Mouse (Mus musculus) heart, postnatal 36 days (tissue): ENCODE measurements around the gene Klk10. TPM values are rescaled to one million over a fixed set of nuclear protein-coding genes. Genes with fewer than 3 reads are reported as not detected.

Source experiments
- DNase-seq, 2 experiments: peaks; one replicate each; pipeline ENCODE4 v3.0.0; 2021 to 2022
- intact Hi-C: fragments of 180-260 bp; cut with DNase I; formaldehyde crosslinking; loops from one replicate; pipeline ENCODE4 v1.15.1; 2025
- total RNA-seq, 2 experiments: library from RNA; stranded (reverse); gene quantifications; 2 replicates each; pipeline ENCODE4 v1.2.3; 2021

Klk10 gene
- under 1 TPM; 0.19 to 0.36 TPM for total RNA-seq

GRCm38 (mm10) chr7:43780746-43781145, at the start of gene Klk10:
Gene Klk10 (plus strand): TSS chr7:43781035.
- intact Hi-C loops = loop anchor here (5.0 kb wide), 1 partner anchor 112 kb away; no protein-coding TSS in a partner anchor
- DNase-seq = no peak

- intact Hi-C loops = loop anchor here (5.0 kb wide), 1 partner anchor 65 kb away; no protein-coding TSS in a partner anchor
- DNase-seq = peak; percentile 43 to 44
Observed at GRCm38 (mm10) chr7:43747788-43748187, 33.0 kb upstream of the Klk10 start.

GRCm38 (mm10) chr7:43752806-43753205, 28.0 kb upstream of the Klk10 start:
- intact Hi-C loops = no loop called here
- DNase-seq = no peak

- DNase-seq = no peak
- intact Hi-C loops = no loop called here
Observed at GRCm38 (mm10) chr7:43766484-43766883, 14.4 kb upstream of the Klk10 start.

- intact Hi-C loops = no loop called here
- DNase-seq = no peak
Observed at GRCm38 (mm10) chr7:43768597-43768996, 12.2 kb upstream of the Klk10 start, which contains the start of gene Klk12. Gene Klk12 (plus strand): TSS chr7:43768897.

- intact Hi-C loops = no loop called here
- DNase-seq = no peak
Observed at GRCm38 (mm10) chr7:43769636-43770035, 11.2 kb upstream of the Klk10 start.

- intact Hi-C loops = no loop called here
- no peak for DNase-seq
Observed at GRCm38 (mm10) chr7:43770701-43771100, 10.1 kb upstream of the Klk10 start.

GRCm38 (mm10) chr7:43771916-43772315, 8.9 kb upstream of the Klk10 start:
- no peak for DNase-seq
- intact Hi-C loops = no loop called here

- DNase-seq = no peak
- intact Hi-C loops = no loop called here
Observed at GRCm38 (mm10) chr7:43772901-43773300, 7.9 kb upstream of the Klk10 start.

GRCm38 (mm10) chr7:43774364-43774763, 6.5 kb upstream of the Klk10 start, which contains the start of gene Klk11:
Gene Klk11 (plus strand): TSS chr7:43774604.
- intact Hi-C loops = no loop called here
- DNase-seq = no peak

- intact Hi-C loops = no loop called here
- no peak for DNase-seq
Observed at GRCm38 (mm10) chr7:43774802-43775201, 6.0 kb upstream of the Klk10 start.

- no peak for DNase-seq
- intact Hi-C loops = no loop called here
Observed at GRCm38 (mm10) chr7:43775311-43776057, 5.4 kb upstream of the Klk10 start.

GRCm38 (mm10) chr7:43776506-43776905, 4.3 kb upstream of the Klk10 start:
- DNase-seq = no peak
- intact Hi-C loops = no loop called here

- intact Hi-C loops = no loop called here
- no peak for DNase-seq
Observed at GRCm38 (mm10) chr7:43777423-43777822, 3.4 kb upstream of the Klk10 start.

- intact Hi-C loops = no loop called here
- DNase-seq = no peak
Observed at GRCm38 (mm10) chr7:43778176-43778970, 2.5 kb upstream of the Klk10 start.

- intact Hi-C loops = loop anchor here (5.0 kb wide), 1 partner anchor 112 kb away; no protein-coding TSS in a partner anchor
- no peak for DNase-seq
Observed at GRCm38 (mm10) chr7:43780241-43780640, 594 bp upstream of the Klk10 start.

- intact Hi-C loops = loop anchor here (5.0 kb wide), 1 partner anchor 111 kb away; no protein-coding TSS in a partner anchor
- DNase-seq = no peak
Observed at GRCm38 (mm10) chr7:43781541-43781940, 706 bp downstream of the Klk10 start.

GRCm38 (mm10) chr7:43782275-43783265, 1.7 kb downstream of the Klk10 start:
- intact Hi-C loops = loop anchor here (1.0 to 5.0 kb wide), 2 partner anchors 101 to 110 kb away; no protein-coding TSS in a partner anchor
- peak; percentile 78 to 89 for DNase-seq

- intact Hi-C loops = no loop called here
- no peak for DNase-seq
Observed at GRCm38 (mm10) chr7:43785286-43785685, 4.5 kb downstream of the Klk10 start.

GRCm38 (mm10) chr7:43788096-43788495, 7.3 kb downstream of the Klk10 start:
- intact Hi-C loops = no loop called here
- no peak for DNase-seq
